Mouse (Mus musculus) MEL (cell line): Measurements from ENCODE around the gene Gm6904. TPM values are rescaled to one million over a fixed set of nuclear protein-coding genes. Genes with fewer than 3 reads are reported as not detected.
"Not testable (repeated sequence)": the region's sequence is repeated elsewhere in the genome, so short reads cannot be mapped to it uniquely, and the experiment has no call there.

Source experiments
- DNase-seq: peaks from one replicate; pipeline ENCODE4 v3.0.0; 2011; ENCODE audit warnings: low read depth, low spot score
- H3K27ac ChIP-seq: 2 replicates; pipeline ENCODE4 v1.5.1; 2012; ENCODE audit warnings: low read depth, mild to moderate bottlenecking, control low read depth, low read length, moderate library complexity; ENCODE audit not compliant: control insufficient read depth
- H3K27me3 ChIP-seq, 2 experiments: fragments of 150-350 bp in 1 of 2; sonication (generic) in 1 of 2; 2 replicates each; pipeline ENCODE4 v1.6.1; 2012; ENCODE audit warnings: low read length in 2 of 2, mild to moderate bottlenecking in 2 of 2, improper control_type of control experiment in 1 of 2, moderate library complexity in 1 of 2; ENCODE audit not compliant: insufficient read depth in 2 of 2, control insufficient read depth in 1 of 2
- H3K36me3 ChIP-seq, 2 experiments: 2 replicates each; pipeline ENCODE4 v1.6.1; 2012 to 2014; ENCODE audit warnings: low read length in 2 of 2, improper control_type of control experiment in 1 of 2, inconsistent platforms in 1 of 2, mild to moderate bottlenecking in 1 of 2; ENCODE audit not compliant: insufficient read depth in 2 of 2, control insufficient read depth in 1 of 2
- H3K4me1 ChIP-seq, 2 experiments: fragments of 150-350 bp in 1 of 2; sonication (generic) in 1 of 2; 2 replicates each; pipeline ENCODE4 v1.6.1; 2012; ENCODE audit warnings: low read length in 2 of 2, improper control_type of control experiment in 1 of 2, mild to moderate bottlenecking in 1 of 2; ENCODE audit not compliant: insufficient read depth in 2 of 2, control insufficient read depth in 1 of 2
- H3K4me3 ChIP-seq, 2 experiments: fragments of 150-350 bp in 1 of 2; sonication (generic) in 1 of 2; 2 replicates each; pipeline ENCODE4 v1.5.1; 2012; ENCODE audit warnings: low read depth in 2 of 2, low read length in 2 of 2, mild to moderate bottlenecking in 2 of 2, moderate library complexity in 2 of 2, control low read depth in 1 of 2, improper control_type of control experiment in 1 of 2; ENCODE audit not compliant: control insufficient read depth in 1 of 2, insufficient read depth in 1 of 2
- H3K79me2 ChIP-seq: 2 replicates; pipeline ENCODE4 v1.6.1; 2012; ENCODE audit warnings: mild to moderate bottlenecking, low read length, moderate library complexity; ENCODE audit not compliant: control insufficient read depth, poor library complexity, insufficient read depth
- H3K9ac ChIP-seq: 2 replicates; pipeline ENCODE4 v1.6.1; 2012; ENCODE audit warnings: low read depth, mild to moderate bottlenecking, control low read depth, low read length, moderate library complexity; ENCODE audit not compliant: control insufficient read depth, poor library complexity, severe bottlenecking
- H3K9me3 ChIP-seq: fragments of 150-350 bp; sonication (generic); replicated peaks from 2 replicates; pipeline ENCODE4 v1.6.1; 2012; ENCODE audit warnings: mild to moderate bottlenecking, low read length, improper control_type of control experiment, moderate library complexity; ENCODE audit not compliant: insufficient read depth
- CTCF ChIP-seq, 3 experiments: IDR thresholded peaks in 2 of 3; conservative IDR thresholded peaks in 1 of 3; 2 replicates each; pipeline ENCODE4 v1.5.1; 2011 to 2012; ENCODE audit warnings: low read length in 3 of 3, low read depth in 2 of 3, mild to moderate bottlenecking in 2 of 3, improper control_type of control experiment in 1 of 3, inconsistent platforms in 1 of 3, mixed read lengths in 1 of 3, moderate library complexity in 1 of 3; ENCODE audit not compliant: control insufficient read depth in 1 of 3, insufficient read depth in 1 of 3, poor library complexity in 1 of 3, severe bottlenecking in 1 of 3
- ELF1 ChIP-seq: IDR thresholded peaks from 2 replicates; pipeline ENCODE4 v1.6.1; 2014; ENCODE audit warnings: low read depth, mild to moderate bottlenecking, inconsistent platforms, low read length, improper control_type of control experiment, moderate library complexity
- GABPA ChIP-seq: IDR thresholded peaks from 2 replicates; pipeline ENCODE4 v1.6.1; 2012; ENCODE audit warnings: low read depth, mild to moderate bottlenecking, inconsistent platforms, low read length, improper control_type of control experiment, moderate library complexity
- JUND ChIP-seq: IDR thresholded peaks from 2 replicates; pipeline ENCODE4 v1.6.1; 2011; ENCODE audit warnings: low read depth, mild to moderate bottlenecking, improper control_type of control experiment, low read length
- MAZ ChIP-seq: IDR thresholded peaks from 2 replicates; pipeline ENCODE4 v1.6.1; 2012; ENCODE audit warnings: low read depth, mild to moderate bottlenecking, inconsistent platforms, low read length, improper control_type of control experiment
- MYC ChIP-seq: IDR thresholded peaks from 2 replicates; pipeline ENCODE4 v1.6.1; 2011; ENCODE audit warnings: low read depth, mild to moderate bottlenecking, low read length, improper control_type of control experiment, moderate library complexity
- RAD21 ChIP-seq: IDR thresholded peaks from 2 replicates; pipeline ENCODE4 v1.6.1; 2011; ENCODE audit warnings: mild to moderate bottlenecking, low read depth, low read length, improper control_type of control experiment
- SIN3A ChIP-seq: IDR thresholded peaks from 2 replicates; pipeline ENCODE4 v1.6.1; 2012; ENCODE audit warnings: low read length, improper control_type of control experiment, inconsistent platforms
- USF1 ChIP-seq: IDR thresholded peaks from 2 replicates; pipeline ENCODE4 v1.6.1; 2014; ENCODE audit warnings: low read depth, mild to moderate bottlenecking, inconsistent platforms, low read length, improper control_type of control experiment, moderate library complexity
- USF2 ChIP-seq, 2 experiments: IDR thresholded peaks; 2 replicates each; pipeline ENCODE4 v1.6.1; 2011 to 2012; ENCODE audit warnings: improper control_type of control experiment in 2 of 2, low read length in 2 of 2, borderline replicate concordance in 1 of 2, inconsistent platforms in 1 of 2, low read depth in 1 of 2, mild to moderate bottlenecking in 1 of 2; ENCODE audit not compliant: insufficient read depth in 1 of 2
- ZC3H11A ChIP-seq: IDR thresholded peaks from 2 replicates; pipeline ENCODE4 v1.6.1; 2012; ENCODE audit warnings: low read depth, mild to moderate bottlenecking, inconsistent platforms, low read length, improper control_type of control experiment
- ZKSCAN1 ChIP-seq: IDR thresholded peaks from 2 replicates; pipeline ENCODE4 v1.6.1; 2012; ENCODE audit warnings: low read depth, mild to moderate bottlenecking, inconsistent platforms, low read length, improper control_type of control experiment, moderate library complexity
- ZNF384 ChIP-seq: IDR thresholded peaks from 2 replicates; pipeline ENCODE4 v1.6.1; 2012; ENCODE audit warnings: low read depth, mild to moderate bottlenecking, inconsistent platforms, low read length, improper control_type of control experiment
- polyA plus RNA-seq, 2 experiments: library from polyadenylated mRNA; stranded (reverse) in 1 of 2; unstranded in 1 of 2; fragments of >175 nt in 1 of 2; fragments of >200 nt in 1 of 2; gene quantifications; 2 replicates each; pipeline versions ENCODE4 v1.2.1 to v1.2.4; 2012; ENCODE audit warnings: low replicate concordance in 2 of 2, low read depth in 1 of 2; ENCODE audit not compliant: insufficient read length in 2 of 2, insufficient read depth in 1 of 2, missing spikeins in 1 of 2
- total RNA-seq: library from RNA; depleted of rRNA; stranded (reverse); fragments of 300-350 nt; gene quantifications from 2 replicates; pipeline ENCODE4 v1.2.3, GENCODE M21; 2012; rRNA removed

Gene Gm6904
- not detected in 2 replicates for total RNA-seq
- not detected for polyA plus RNA-seq

- H3K36me3 ChIP-seq = no peaks in the 10 kb centered on the region
- DNase-seq = peak; percentile 52
- H3K27ac ChIP-seq = no peak within 1 kb of the TSS
Observed at GRCm38 (mm10) chr14:59260056-59260455, at the start of gene Gm6904. TSS of gene Gm6904 (minus strand) at chr14:59260216.

GRCm38 (mm10) chr14:59297391-59297790 is 37.4 kb upstream of the Gm6904 start, which contains the start of gene Phf11a:
TSS of gene Phf11a (minus strand) at chr14:59297522.
- not testable (repeated sequence) for H3K36me3 ChIP-seq, H3K9ac ChIP-seq, H3K79me2 ChIP-seq, H3K27ac ChIP-seq, H3K9me3 ChIP-seq, H3K4me1 ChIP-seq, H3K27me3 ChIP-seq
- H3K4me3 ChIP-seq = 0 out of 4 replicates have a peak within 1 kb of the TSS, but pooled peaks of 1 of the 2 experiments have one; percentile 1
- peak; percentile 16 for DNase-seq

More at GRCm38 (mm10) chr14:59260056-59260455, at the start of gene Gm6904:
- no peak for TF ChIP-seq JUND
- TF ChIP-seq CTCF (IDR thresholded peaks at IDR 0.05 in 2 of 3, conservative IDR thresholded peaks at IDR 0.05 in 1 of 3; ENCODE audit: control insufficient read depth in 1 of 3, insufficient read depth in 1 of 3, low read depth in 2 of 3, low read length in 3 of 3, poor library complexity in 1 of 3, severe bottlenecking in 1 of 3) = no peak
- no peak for TF ChIP-seq USF2 (IDR thresholded peaks at IDR 0.05; ENCODE audit: borderline replicate concordance in 1 of 2, insufficient read depth in 1 of 2, low read depth in 1 of 2, low read length in 2 of 2)
- no peak for TF ChIP-seq USF1
- TF ChIP-seq SIN3A = no peak
- TF ChIP-seq MYC = no peak
- no peak for TF ChIP-seq ZNF384
- no peak for TF ChIP-seq ELF1
- no peak for TF ChIP-seq MAZ
- TF ChIP-seq RAD21 = no peak
- TF ChIP-seq ZKSCAN1 = no peak
- TF ChIP-seq GABPA = no peak
- no peak for TF ChIP-seq ZC3H11A
- Histone ChIP-seq H3K9ac (no peak within 1 kb of the TSS), H3K27me3 (no peaks in the 10 kb centered on the region), H3K9me3 (no peaks in the 10 kb centered on the region), H3K79me2 (no peaks in the 10 kb centered on the region), H3K4me1 (no peaks in the 10 kb centered on the region; a peak in 1 of 4 replicates), H3K4me3 (peak within 1 kb of the TSS; percentile 13 to 30; a peak in 3 of 4 replicates)

GRCm38 (mm10) chr14:59291769-59292168 is 31.8 kb upstream of the Gm6904 start:
- not testable (repeated sequence) for H3K27me3 ChIP-seq, H3K9ac ChIP-seq, H3K79me2 ChIP-seq, H3K4me3 ChIP-seq, H3K27ac ChIP-seq, H3K36me3 ChIP-seq, H3K9me3 ChIP-seq, DNase-seq, H3K4me1 ChIP-seq

GRCm38 (mm10) chr14:59274961-59275360 is 14.9 kb upstream of the Gm6904 start:
- DNase-seq, H3K79me2 ChIP-seq, H3K4me3 ChIP-seq, H3K9me3 ChIP-seq, H3K9ac ChIP-seq, H3K36me3 ChIP-seq, H3K27me3 ChIP-seq, H3K4me1 ChIP-seq, H3K27ac ChIP-seq: not testable (repeated sequence)

GRCm38 (mm10) chr14:59255861-59256260 is 4.2 kb downstream of the Gm6904 start:
- H3K4me3 ChIP-seq, H3K27ac ChIP-seq, H3K9ac ChIP-seq, H3K4me1 ChIP-seq, H3K27me3 ChIP-seq, DNase-seq, H3K9me3 ChIP-seq, H3K36me3 ChIP-seq, H3K79me2 ChIP-seq: not testable (repeated sequence)
